Mouse (Mus musculus): ENCODE data around the gene Stat3. TPM values are rescaled to one million over a fixed set of nuclear protein-coding genes. Genes with fewer than 3 reads are reported as not detected.

The Stat3 gene
- total and polyA plus RNA-seq, 3 experiments, result 35.9 to 69.2 (median 51.1) TPM

DNA sequence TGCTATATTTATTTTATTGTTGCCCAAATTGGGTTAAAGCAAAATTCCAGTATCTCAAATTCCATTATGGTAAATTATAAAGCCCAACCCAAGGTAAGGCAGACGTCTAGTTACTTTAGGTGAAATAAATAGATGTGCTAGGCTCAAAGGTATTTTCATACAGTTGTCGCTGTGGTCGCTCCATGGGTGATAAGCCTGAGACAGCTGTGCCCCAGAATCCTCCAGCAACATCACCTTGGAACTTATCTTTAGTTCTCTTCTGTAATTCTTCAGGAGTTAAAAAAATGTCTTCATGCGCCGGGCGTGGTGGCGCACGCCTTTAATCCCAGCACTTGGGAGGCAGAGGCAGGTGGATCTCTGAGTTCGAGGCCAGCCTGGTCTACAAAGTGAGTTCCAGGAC lies 100.4 kb downstream of the Stat3 start:
- Histone ChIP-seq H3K9ac (ENCODE audit: insufficient read depth, low read depth) (no peak overlapping the region), H3K36me3 (replicated peaks in 1 of 2; ENCODE audit: control insufficient read depth in 1 of 2, insufficient read depth in 1 of 2, low read length in 1 of 2) (peaks cover 0 to 4% of the 10 kb centered on the region in 2 experiments), H3K27me3 (replicated peaks) (no peaks in the 10 kb centered on the region), H3K9me3 (replicated peaks; ENCODE audit: low read length) (peaks cover 4% of the 10 kb centered on the region), H3K27ac (ENCODE audit: insufficient read depth, low read depth) (no peak overlapping the region), H3K4me1 (ENCODE audit: control insufficient read depth in 1 of 2, insufficient read depth in 2 of 2) (peaks cover 10 to 29% of the 10 kb centered on the region in 2 experiments), H3K4me2 (ENCODE audit: insufficient read depth, low read depth, poor library complexity, severe bottlenecking) (no peak overlapping the region), H3K4me3 (replicated peaks in 1 of 3; ENCODE audit: low read depth in 2 of 3, low read length in 2 of 3, poor library complexity in 1 of 3) (no peak overlapping the region), H3K79me2 (replicated peaks; ENCODE audit: control insufficient read depth, extremely low read depth, insufficient read depth, poor library complexity, severe bottlenecking) (peaks cover 11% of the 10 kb centered on the region)
- dilution Hi-C loops (cut with MboI; ENCODE audit: extremely low pct_ligation_motif_present, extremely low pct_unique_long_range_greater_than_20kb, low sequenced_read_pairs), result no loop called here
- TF ChIP-seq NELFE (IDR thresholded peaks at IDR 0.05; ENCODE audit: low read depth, low read length), result no peak
- TF ChIP-seq HCFC1 (IDR thresholded peaks at IDR 0.05; ENCODE audit: low read depth, low read length), result no peak
- no peak for TF ChIP-seq USF1 (IDR thresholded peaks at IDR 0.05; ENCODE audit: low read depth, low read length)
- TF ChIP-seq NRF1 (IDR thresholded peaks at IDR 0.05; ENCODE audit: low read depth, low read length), result no peak
- TF ChIP-seq CHD2 (IDR thresholded peaks at IDR 0.05; ENCODE audit: low read length), result no peak
- TF ChIP-seq ZC3H11A (IDR thresholded peaks at IDR 0.05; ENCODE audit: low read depth, low read length), result no peak
- no peak for TF ChIP-seq MAX (IDR thresholded peaks at IDR 0.05; ENCODE audit: low read length)
- no peak for TF ChIP-seq RCOR1 (conservative IDR thresholded peaks at IDR 0.05; ENCODE audit: low read depth, low read length)
- TF ChIP-seq RAD21 (IDR thresholded peaks at IDR 0.05; ENCODE audit: low read depth, low read length), result no peak
- TF ChIP-seq SIN3A (IDR thresholded peaks at IDR 0.05; ENCODE audit: low read length), result no peak
- TF ChIP-seq E2F4 (IDR thresholded peaks at IDR 0.05; ENCODE audit: insufficient replicate concordance, low read depth, low read length), result no peak
- no peak for TF ChIP-seq EP300 (IDR thresholded peaks at IDR 0.05; ENCODE audit: low read length)
- no peak for TF ChIP-seq MXI1 (IDR thresholded peaks at IDR 0.05; ENCODE audit: low read depth, low read length)
- TF ChIP-seq BHLHE40 (IDR thresholded peaks at IDR 0.05; ENCODE audit: low read depth, low read length), result no peak
- DNase-seq (ENCODE audit: extremely low read depth), result no peak
- in situ Hi-C loops (cut with MboI; ENCODE audit: low pct_ligation_motif_present, low pct_unique_long_range_greater_than_20kb, low sequenced_read_pairs), result no loop called here

DNA sequence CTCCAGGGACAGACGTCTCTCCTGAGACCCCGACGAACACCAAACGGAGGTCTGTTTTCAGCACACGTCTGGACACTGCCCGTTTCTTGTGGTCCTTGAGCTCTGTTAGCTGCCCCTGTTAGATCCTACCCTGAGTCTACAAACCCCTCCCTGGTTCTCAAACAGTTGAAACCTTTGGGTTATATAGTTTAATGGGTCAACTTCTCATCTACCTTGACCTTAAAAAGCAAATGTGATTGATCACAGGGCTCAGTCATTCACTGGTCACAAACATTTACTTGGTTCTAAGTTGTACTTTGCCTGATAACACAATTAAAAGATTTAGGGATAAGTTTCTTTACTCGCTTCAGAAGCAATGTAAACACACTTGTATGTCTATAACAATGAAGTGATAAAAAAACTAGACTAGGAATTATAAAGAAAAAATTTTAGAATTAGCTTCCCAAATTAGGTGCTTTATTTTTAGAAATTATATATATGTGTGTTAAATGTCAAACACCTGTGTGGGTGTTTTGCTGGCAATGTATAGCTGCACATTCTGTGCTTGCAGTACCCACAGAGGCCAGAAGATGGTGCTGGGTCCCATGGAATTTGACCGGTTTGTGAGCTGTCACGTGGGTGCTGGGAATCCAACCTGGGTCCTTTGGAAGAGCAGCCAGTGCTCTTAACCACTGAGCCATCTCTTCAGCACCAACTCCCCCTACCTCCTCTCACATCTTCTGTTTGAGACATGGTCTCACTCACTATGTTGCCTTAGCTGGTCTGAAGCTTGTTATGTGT lies 102.2 kb downstream of the Stat3 start:
- dilution Hi-C loops (cut with MboI; ENCODE audit: extremely low pct_ligation_motif_present, extremely low pct_unique_long_range_greater_than_20kb, low sequenced_read_pairs), result no loop called here
- H3K4me1 ChIP-seq (ENCODE audit: control insufficient read depth in 1 of 2, insufficient read depth in 2 of 2), result peaks cover 3 to 13% of the 10 kb centered on the region in 2 experiments; a peak in 2 of 4 replicates
- no peak overlapping the region for H3K4me2 ChIP-seq (ENCODE audit: insufficient read depth, low read depth, poor library complexity, severe bottlenecking)
- TF ChIP-seq CTCF (conservative IDR thresholded peaks at IDR 0.05 in 1 of 2, IDR thresholded peaks at IDR 0.05 in 1 of 2; ENCODE audit: low read depth in 2 of 2, low read length in 2 of 2), result peak in 1 of 2 experiments; percentile 56; a peak in 2 of 4 replicates
- no peak for TF ChIP-seq E2F4 (IDR thresholded peaks at IDR 0.05; ENCODE audit: insufficient replicate concordance, low read depth, low read length)
- TF ChIP-seq RCOR1 (conservative IDR thresholded peaks at IDR 0.05; ENCODE audit: low read depth, low read length), result no peak
- no peak for TF ChIP-seq EP300 (IDR thresholded peaks at IDR 0.05; ENCODE audit: low read length)
- no peak for TF ChIP-seq UBTF (IDR thresholded peaks at IDR 0.05; ENCODE audit: low read depth, low read length)
- TF ChIP-seq TCF12 (IDR thresholded peaks at IDR 0.05; ENCODE audit: low read depth, low read length), result no peak
- peak; percentile 19; the same call in 1 of the 2 replicates for TF ChIP-seq SMC3 (IDR thresholded peaks at IDR 0.05; ENCODE audit: low read depth, low read length)
- no peak for TF ChIP-seq MAX (IDR thresholded peaks at IDR 0.05; ENCODE audit: low read length)
- no peak for TF ChIP-seq POLR2A (IDR thresholded peaks at IDR 0.05; ENCODE audit: low read depth, low read length)
- TF ChIP-seq NRF1 (IDR thresholded peaks at IDR 0.05; ENCODE audit: low read depth, low read length), result no peak
- peak; percentile 42 for TF ChIP-seq RAD21 (IDR thresholded peaks at IDR 0.05; ENCODE audit: low read depth, low read length)
- TF ChIP-seq CHD1 (IDR thresholded peaks at IDR 0.05; ENCODE audit: low read depth, low read length), result no peak
- no peak for TF ChIP-seq ELF1 (IDR thresholded peaks at IDR 0.05; ENCODE audit: low read depth, low read length)
- H3K36me3 ChIP-seq (replicated peaks in 1 of 2; ENCODE audit: control insufficient read depth in 1 of 2, insufficient read depth in 1 of 2, low read length in 1 of 2), result peaks cover 0 to 11% of the 10 kb centered on the region in 2 experiments
- no peak overlapping the region for H3K9ac ChIP-seq (ENCODE audit: insufficient read depth, low read depth)
- H3K9me3 ChIP-seq (replicated peaks; ENCODE audit: low read length), result peaks cover 4% of the 10 kb centered on the region
- no peak for DNase-seq (ENCODE audit: extremely low read depth)
- in situ Hi-C loops (cut with MboI; ENCODE audit: low pct_ligation_motif_present, low pct_unique_long_range_greater_than_20kb, low sequenced_read_pairs), result no loop called here
- no peak overlapping the region for H3K27ac ChIP-seq (ENCODE audit: insufficient read depth, low read depth)
- H3K27me3 ChIP-seq (replicated peaks), result no peaks in the 10 kb centered on the region
- H3K4me3 ChIP-seq (replicated peaks in 1 of 3; ENCODE audit: low read depth in 2 of 3, low read length in 2 of 3, poor library complexity in 1 of 3), result no peak overlapping the region
- H3K79me2 ChIP-seq (replicated peaks; ENCODE audit: control insufficient read depth, extremely low read depth, insufficient read depth, poor library complexity, severe bottlenecking), result peaks cover 11% of the 10 kb centered on the region

Measured in CH12.LX (cell line).